Comparison of ENCODE assay signal across 17 mouse cellular contexts in genomic region chr19:43606552-43607530, GRCm38 (mm10). TPM values are rescaled to one million over a fixed set of nuclear protein-coding genes. Genes with fewer than 3 reads are reported as not detected.
DNase-seq lines count a peak whose midpoint lies in the region; ATAC-seq and TF ChIP-seq lines count a peak whose summit lies in the region.
"Had no signal": no experiment of that assay in that cellular context is flagged by ENCODE, and none has a peak within 500 bp of the region (broad histone marks: within the 10 kb centered on the region; RNA-seq: fewer than 3 reads in every experiment).

No protein-coding gene starts in this region.

- no peak overlapping the region for H3K27ac ChIP-seq in heart, embryonic 12.5 days (ENCODE audit: poor library complexity, severe bottlenecking)
- H3K27ac ChIP-seq in midbrain, embryonic 11.5 days (ENCODE audit: low read depth, low read length), result no peak overlapping the region
- no peak overlapping the region for H3K27ac ChIP-seq in midbrain, postnatal 0 days (ENCODE audit: low read depth, low read length)
- peak overlapping the region; percentile 81 for H3K27ac ChIP-seq in intestine, postnatal 0 days (ENCODE audit: low read depth, low read length)
- H3K27ac ChIP-seq: kidney, postnatal 0 days; limb, embryonic 13.5 days had no signal

- no peak overlapping the region for H3K9ac ChIP-seq in heart, embryonic 12.5 days
- no peak overlapping the region for H3K9ac ChIP-seq in midbrain, embryonic 11.5 days (ENCODE audit: low read length)
- H3K9ac ChIP-seq in midbrain, postnatal 0 days (replicated peaks; ENCODE audit: low read length, poor library complexity, severe bottlenecking), result no peak overlapping the region
- H3K9ac ChIP-seq in intestine, postnatal 0 days (ENCODE audit: low read depth, low read length), result peak overlapping the region; percentile 58
- H3K9ac ChIP-seq: limb, embryonic 13.5 days had no signal

- H3K4me1 ChIP-seq in heart, embryonic 12.5 days (replicated peaks), result peaks cover 7% of the 10 kb centered on the region; the same call in 1 of the 2 replicates
- peaks cover 4% of the 10 kb centered on the region for H3K4me1 ChIP-seq in midbrain, embryonic 11.5 days (ENCODE audit: control insufficient read depth, insufficient read depth, low read length)
- no peaks in the 10 kb centered on the region for H3K4me1 ChIP-seq in midbrain, postnatal 0 days (ENCODE audit: insufficient read depth, low read length)
- no peaks in the 10 kb centered on the region for H3K4me1 ChIP-seq in intestine, postnatal 0 days (replicated peaks; ENCODE audit: control insufficient read depth, insufficient read depth, low read length)

- H3K4me3 ChIP-seq in heart, embryonic 12.5 days, result 0 out of 2 replicates have a peak overlapping the region, but pooled peaks have one; percentile 1
- H3K4me3 ChIP-seq in midbrain, embryonic 11.5 days (ENCODE audit: low read depth, low read length), result no peak overlapping the region
- no peak overlapping the region for H3K4me3 ChIP-seq in midbrain, postnatal 0 days (ENCODE audit: low read depth, low read length)
- H3K4me3 ChIP-seq in intestine, postnatal 0 days (ENCODE audit: low read depth, low read length), result peak overlapping the region; percentile 54
- H3K4me3 ChIP-seq: limb, embryonic 13.5 days had no signal

- no peak for DNase-seq in heart, adult 8-10 months (ENCODE audit: low spot score)
- peak; percentile 94 for DNase-seq in midbrain, embryonic 11.5 days (ENCODE audit: low spot score, missing footprints)
- DNase-seq in midbrain, postnatal 0 days (ENCODE audit: low spot score), result no peak
- no peak for DNase-seq in B cell, adult 2 months
- no peak for DNase-seq in cerebellum, adult 11 months
- no peak for DNase-seq in lung, postnatal 4 days
- DNase-seq: adrenal gland, postnatal 10 days; gastrocnemius, postnatal 10 days; layer of hippocampus, postnatal 36 days had no signal

- peaks cover 87% of the 10 kb centered on the region for H3K27me3 ChIP-seq in heart, embryonic 12.5 days (replicated peaks)
- peaks cover 93% of the 10 kb centered on the region for H3K27me3 ChIP-seq in midbrain, embryonic 11.5 days (ENCODE audit: control insufficient read depth, insufficient read depth, low read length)
- H3K27me3 ChIP-seq in midbrain, postnatal 0 days (ENCODE audit: insufficient read depth, low read length), result peaks cover 92% of the 10 kb centered on the region
- H3K27me3 ChIP-seq in intestine, postnatal 0 days (replicated peaks; ENCODE audit: control insufficient read depth, insufficient read depth, low read length), result peaks cover 91% of the 10 kb centered on the region
- H3K27me3 ChIP-seq: Patski had no signal

- H3K36me3 ChIP-seq in heart, embryonic 12.5 days, result no peaks in the 10 kb centered on the region
- H3K36me3 ChIP-seq in midbrain, embryonic 11.5 days (ENCODE audit: control insufficient read depth, insufficient read depth, low read length), result no peaks in the 10 kb centered on the region
- no peaks in the 10 kb centered on the region for H3K36me3 ChIP-seq in midbrain, postnatal 0 days (ENCODE audit: insufficient read depth, low read length)
- no peaks in the 10 kb centered on the region; the same call in 1 of the 2 replicates for H3K36me3 ChIP-seq in intestine, postnatal 0 days (ENCODE audit: control insufficient read depth, insufficient read depth)
- H3K36me3 ChIP-seq: limb, embryonic 13.5 days had no signal

- no peak for ATAC-seq in heart, embryonic 12.5 days (ENCODE audit: insufficient number of reproducible peaks, low FRiP score)
- no peak for ATAC-seq in midbrain, embryonic 11.5 days (ENCODE audit: low FRiP score)
- ATAC-seq in midbrain, postnatal 0 days (ENCODE audit: low FRiP score), result no peak
- no peak for ATAC-seq in intestine, postnatal 0 days
- ATAC-seq: Patski had no signal

- no peak for TF ChIP-seq CTCF in midbrain, postnatal 0 days (IDR thresholded peaks at IDR 0.05)
- no peak for TF ChIP-seq CTCF in intestine, postnatal 0 days (IDR thresholded peaks at IDR 0.05; ENCODE audit: low read depth)

- WGBS in heart, embryonic 12.5 days, result under 1% methylated on average over 38 of the region's 40 CpGs
- WGBS in midbrain, embryonic 11.5 days, result 1% methylated on average over 40 of the region's 40 CpGs
- WGBS in midbrain, postnatal 0 days, result 2% methylated on average over 40 of the region's 40 CpGs
- WGBS in intestine, postnatal 0 days, result 3% methylated on average over 40 of the region's 40 CpGs

- no peaks in the 10 kb centered on the region for H3K9me3 ChIP-seq in heart, embryonic 12.5 days (replicated peaks)
- no peaks in the 10 kb centered on the region for H3K9me3 ChIP-seq in midbrain, embryonic 11.5 days (ENCODE audit: control insufficient read depth, low read length)
- H3K9me3 ChIP-seq in midbrain, postnatal 0 days (ENCODE audit: low read length), result no peaks in the 10 kb centered on the region
- H3K9me3 ChIP-seq in intestine, postnatal 0 days (ENCODE audit: control insufficient read depth), result no peaks in the 10 kb centered on the region

- H3K4me2 ChIP-seq in heart, embryonic 12.5 days, result no peak overlapping the region
- H3K4me2 ChIP-seq in midbrain, embryonic 11.5 days, result no peak overlapping the region
- no peak overlapping the region for H3K4me2 ChIP-seq in midbrain, postnatal 0 days (ENCODE audit: low read depth, low read length, poor library complexity, severe bottlenecking)
- peak overlapping the region; percentile 53 for H3K4me2 ChIP-seq in intestine, postnatal 0 days (replicated peaks; ENCODE audit: low read depth)
- H3K4me2 ChIP-seq: limb, embryonic 13.5 days had no signal

RNA-seq across cellular contexts. Expression of gene Nkx2-3, which starts 5.3 kb away (rescaled TPM):
- polyA plus RNA-seq in heart, embryonic 12.5 days (2016; fragmentation: Nextera tagmentation; extraction: Ambion mirVana), result not detected in 2 replicates
- total RNA-seq in heart, adult 8-10 months (2022), result not detected
- polyA plus RNA-seq in midbrain, embryonic 11.5 days (2014; fragmentation: Nextera tagmentation; extraction: Ambion mirVana), result 0.60 and 0.77 TPM in 2 replicates
- 0.05 TPM in 1 of 2 replicates, not detected in the other for total RNA-seq in midbrain, postnatal 0 days (2014; rRNA removed)
- 0.12 TPM in 1 of 2 replicates, not detected in the other for polyA plus RNA-seq in midbrain, postnatal 0 days (2015; fragmentation: Nextera tagmentation; extraction: Ambion mirVana)
- polyA plus RNA-seq in intestine, postnatal 0 days (2015; fragmentation: Nextera tagmentation; extraction: Ambion mirVana), result 54.3 and 56.9 TPM in 2 replicates
- total RNA-seq: gastrocnemius, postnatal 10 days; heart, postnatal 36 days; layer of hippocampus, postnatal 36 days; monocyte, adult 5-6 weeks had no signal
- polyA plus RNA-seq: cortical plate, adult 2 months; kidney, postnatal 0 days; limb, embryonic 13.5 days had no signal

Comparison
In these comparisons a context has a peak if more than half of its experiments do, and no peak if none do; other contexts are left out.
1. H3K4me3 ChIP-seq: peak in heart, embryonic 12.5 days (single experiment) and intestine, postnatal 0 days (single experiment); none in midbrain, embryonic 11.5 days (single experiment) and midbrain, postnatal 0 days (single experiment).
2. RNA of gene Nkx2-3, which starts 5.3 kb away (polyA plus RNA-seq): 54.3 to 56.9 TPM in intestine, postnatal 0 days; 0.60 to 0.77 TPM in midbrain, embryonic 11.5 days, 0.12 TPM in midbrain, postnatal 0 days and not detected in heart, embryonic 12.5 days; every median in the first group is over 10 times any median in the second.